Mouse (Mus musculus): Measurements from ENCODE around the gene Dhx9. TPM values are rescaled to one million over a fixed set of nuclear protein-coding genes. Genes with fewer than 3 reads are reported as not detected.
"Not testable (repeated sequence)": the region's sequence is repeated elsewhere in the genome, so short reads cannot be mapped to it uniquely, and the experiment has no call there.

Gene Dhx9
- total and polyA plus RNA-seq, 2 experiments from 2014 or later: 12.7 to 45.8 TPM

GRCm38 (mm10) chr1:153522116-153522515 is 34.7 kb upstream of the Dhx9 start:
- TF ChIP-seq CTCF (IDR thresholded peaks at IDR 0.05; ENCODE audit: low read depth): no peak
- TF ChIP-seq EP300 (IDR thresholded peaks at IDR 0.05; ENCODE audit: low read depth): no peak
- Histone ChIP-seq H3K27ac (ENCODE audit: low read depth) (no peak overlapping the region), H3K4me3 (ENCODE audit: low read depth, low read length) (no peak overlapping the region), H3K36me3 (replicated peaks; ENCODE audit: control insufficient read depth, insufficient read depth, low read length) (no peaks in the 10 kb centered on the region), H3K27me3 (ENCODE audit: control insufficient read depth, insufficient read depth, low read length) (no peaks in the 10 kb centered on the region), H3K4me1 (ENCODE audit: control insufficient read depth, insufficient read depth) (no peaks in the 10 kb centered on the region), H3K9me3 (replicated peaks; ENCODE audit: control insufficient read depth, low read length) (no peaks in the 10 kb centered on the region), H3K4me2 (ENCODE audit: low read depth, low read length) (no peak overlapping the region), H3K9ac (replicated peaks; ENCODE audit: low read depth, low read length) (no peak overlapping the region)
- ATAC-seq (ENCODE audit: insufficient read depth, low read depth): no peak
- DNase-seq (ENCODE audit: low spot score): no peak
- WGBS: 55% methylated on average over 3 of the region's 3 CpGs

GRCm38 (mm10) chr1:153515368-153515767 is 27.9 kb upstream of the Dhx9 start:
- WGBS: 73% methylated on average over 12 of the region's 12 CpGs
- no peaks in the 10 kb centered on the region for H3K4me1 ChIP-seq (ENCODE audit: control insufficient read depth, insufficient read depth)
- no peak overlapping the region for H3K9ac ChIP-seq (replicated peaks; ENCODE audit: low read depth, low read length)
- H3K9me3 ChIP-seq (replicated peaks; ENCODE audit: control insufficient read depth, low read length): no peaks in the 10 kb centered on the region
- no peaks in the 10 kb centered on the region for H3K36me3 ChIP-seq (replicated peaks; ENCODE audit: control insufficient read depth, insufficient read depth, low read length)
- ATAC-seq (ENCODE audit: insufficient read depth, low read depth) (no peak), DNase-seq (ENCODE audit: low spot score) (no peak)
- TF ChIP-seq CTCF (IDR thresholded peaks at IDR 0.05; ENCODE audit: low read depth): no peak
- no peak for TF ChIP-seq EP300 (IDR thresholded peaks at IDR 0.05; ENCODE audit: low read depth)
- no peak overlapping the region for H3K4me2 ChIP-seq (ENCODE audit: low read depth, low read length)
- no peak overlapping the region for H3K4me3 ChIP-seq (ENCODE audit: low read depth, low read length)
- H3K27me3 ChIP-seq (ENCODE audit: control insufficient read depth, insufficient read depth, low read length): no peaks in the 10 kb centered on the region
- no peak overlapping the region for H3K27ac ChIP-seq (ENCODE audit: low read depth)

DNA sequence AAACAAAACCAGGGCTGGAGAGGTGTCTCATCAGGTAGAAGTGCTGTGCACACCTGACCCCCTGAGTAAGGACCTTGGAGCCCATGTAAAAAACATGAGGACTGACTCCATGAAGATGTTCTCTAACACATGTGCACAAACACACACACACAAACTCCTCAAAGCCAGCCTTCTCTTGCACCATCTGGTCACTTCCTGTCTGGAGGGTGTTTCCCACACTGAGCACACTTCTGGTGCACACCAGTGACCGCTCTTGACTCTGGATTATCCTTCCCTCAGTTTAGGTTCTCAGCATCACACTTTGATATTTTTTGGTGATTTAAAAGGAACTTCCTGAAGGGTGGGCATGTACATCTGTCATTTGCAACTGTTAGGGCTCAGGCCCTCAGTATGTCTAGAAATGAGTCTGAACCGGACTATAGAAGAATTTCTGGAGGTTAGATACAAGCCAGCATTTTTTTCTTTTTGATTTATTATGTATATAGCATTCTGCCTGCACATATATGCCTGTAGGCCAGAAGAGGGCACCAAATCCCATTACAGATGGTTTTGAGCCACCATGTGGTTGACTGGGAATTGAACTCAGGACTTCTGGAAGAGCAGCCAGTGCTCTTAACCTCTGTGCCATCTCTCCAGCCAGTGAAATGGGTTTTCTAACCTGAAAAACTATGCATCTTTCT is 23.0 kb upstream of the Dhx9 start:
- 61% methylated on average over 2 of the region's 2 CpGs for WGBS
- H3K36me3 ChIP-seq (replicated peaks; ENCODE audit: control insufficient read depth, insufficient read depth, low read length): no peaks in the 10 kb centered on the region
- H3K9me3 ChIP-seq (replicated peaks; ENCODE audit: control insufficient read depth, low read length): no peaks in the 10 kb centered on the region
- no peak overlapping the region for H3K4me3 ChIP-seq (ENCODE audit: low read depth, low read length)
- no peak overlapping the region for H3K27ac ChIP-seq (ENCODE audit: low read depth)
- no peaks in the 10 kb centered on the region for H3K27me3 ChIP-seq (ENCODE audit: control insufficient read depth, insufficient read depth, low read length)
- no peak for ATAC-seq (ENCODE audit: insufficient read depth, low read depth)
- no peak for TF ChIP-seq EP300 (IDR thresholded peaks at IDR 0.05; ENCODE audit: low read depth)
- TF ChIP-seq CTCF (IDR thresholded peaks at IDR 0.05; ENCODE audit: low read depth): peak; percentile 38
- H3K9ac ChIP-seq (replicated peaks; ENCODE audit: low read depth, low read length): no peak overlapping the region
- no peaks in the 10 kb centered on the region for H3K4me1 ChIP-seq (ENCODE audit: control insufficient read depth, insufficient read depth)
- no peak for DNase-seq (ENCODE audit: low spot score)
- H3K4me2 ChIP-seq (ENCODE audit: low read depth, low read length): no peak overlapping the region

DNA sequence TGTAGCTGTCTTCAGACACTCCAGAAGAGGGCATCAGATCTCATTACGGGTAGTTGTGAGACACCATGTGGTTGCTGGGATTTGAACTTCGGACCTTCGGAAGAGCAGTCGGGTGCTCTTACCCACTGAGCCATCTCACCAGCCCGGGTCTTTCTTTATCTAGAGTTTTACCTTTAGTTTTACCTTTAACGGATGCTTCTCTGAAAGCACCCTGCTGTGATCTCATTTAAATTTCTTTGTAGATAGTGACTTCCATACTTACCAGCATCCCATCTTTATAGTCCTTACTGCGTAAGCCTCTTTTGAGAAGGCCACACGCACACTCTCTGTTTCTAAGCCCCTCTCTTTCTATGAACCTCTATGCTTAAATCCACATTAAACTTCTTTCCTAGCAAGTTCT is 22.1 kb upstream of the Dhx9 start:
- 64% methylated on average over 8 of the region's 8 CpGs for WGBS
- not testable (repeated sequence) for DNase-seq (ENCODE audit: low spot score); H3K36me3 ChIP-seq (replicated peaks; ENCODE audit: control insufficient read depth, insufficient read depth, low read length); H3K4me1 ChIP-seq (ENCODE audit: control insufficient read depth, insufficient read depth); H3K4me3 ChIP-seq (ENCODE audit: low read depth, low read length); H3K9ac ChIP-seq (replicated peaks; ENCODE audit: low read depth, low read length); H3K27ac ChIP-seq (ENCODE audit: low read depth); H3K9me3 ChIP-seq (replicated peaks; ENCODE audit: control insufficient read depth, low read length); H3K27me3 ChIP-seq (ENCODE audit: control insufficient read depth, insufficient read depth, low read length); H3K4me2 ChIP-seq (ENCODE audit: low read depth, low read length); ATAC-seq (ENCODE audit: insufficient read depth, low read depth)

DNA sequence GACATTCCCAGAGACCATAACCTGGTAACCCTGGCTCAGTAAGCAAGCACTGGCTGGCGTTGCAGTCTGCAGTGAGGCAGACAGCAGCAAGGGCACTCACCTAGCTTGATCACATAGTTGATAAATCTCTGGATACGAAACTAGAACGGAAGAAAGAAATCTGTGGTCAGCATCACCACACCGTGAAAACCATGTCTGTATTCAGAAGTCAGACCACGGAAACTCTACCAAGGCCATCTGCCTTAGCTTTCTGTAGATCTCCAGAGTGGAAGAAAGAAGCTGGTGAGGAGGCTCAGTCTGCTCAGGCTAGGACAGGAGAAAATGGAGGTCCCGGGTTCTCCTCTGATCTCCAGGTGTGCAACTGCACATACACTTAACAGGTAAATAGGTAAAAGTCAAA is 21.6 kb upstream of the Dhx9 start:
- H3K36me3 ChIP-seq (replicated peaks; ENCODE audit: control insufficient read depth, insufficient read depth, low read length): no peaks in the 10 kb centered on the region
- WGBS: 78% methylated on average over 6 of the region's 6 CpGs
- H3K4me2 ChIP-seq (ENCODE audit: low read depth, low read length): no peak overlapping the region
- no peak overlapping the region for H3K4me3 ChIP-seq (ENCODE audit: low read depth, low read length)
- no peak for ATAC-seq (ENCODE audit: insufficient read depth, low read depth)
- no peak for DNase-seq (ENCODE audit: low spot score)
- H3K27me3 ChIP-seq (ENCODE audit: control insufficient read depth, insufficient read depth, low read length): no peaks in the 10 kb centered on the region
- no peaks in the 10 kb centered on the region for H3K9me3 ChIP-seq (replicated peaks; ENCODE audit: control insufficient read depth, low read length)
- no peak overlapping the region for H3K27ac ChIP-seq (ENCODE audit: low read depth)
- H3K9ac ChIP-seq (replicated peaks; ENCODE audit: low read depth, low read length): no peak overlapping the region
- H3K4me1 ChIP-seq (ENCODE audit: control insufficient read depth, insufficient read depth): no peaks in the 10 kb centered on the region
- TF ChIP-seq CTCF (IDR thresholded peaks at IDR 0.05; ENCODE audit: low read depth) (no peak), EP300 (IDR thresholded peaks at IDR 0.05; ENCODE audit: low read depth) (no peak)

DNA sequence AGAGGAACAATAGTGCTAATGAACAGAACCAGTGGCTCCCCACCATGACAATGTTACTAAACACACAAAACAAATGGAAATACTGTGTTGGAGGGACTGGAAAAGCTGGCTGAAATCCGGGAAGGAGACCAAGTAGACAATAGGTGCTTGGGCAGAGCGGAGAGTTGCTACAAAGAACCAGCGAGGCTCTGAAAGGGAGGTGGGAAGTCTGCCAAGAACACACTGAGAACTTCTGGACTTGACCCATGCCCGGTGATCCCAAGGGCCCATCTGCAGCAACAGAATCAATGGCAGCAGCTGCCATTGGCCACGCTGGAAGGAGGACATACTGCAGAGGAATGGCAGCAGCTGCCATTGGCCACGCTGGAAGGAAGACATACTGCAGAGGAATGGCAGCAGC is 18.8 kb upstream of the Dhx9 start:
- Histone ChIP-seq H3K27ac (ENCODE audit: low read depth) (no peak overlapping the region), H3K4me1 (ENCODE audit: control insufficient read depth, insufficient read depth) (no peaks in the 10 kb centered on the region), H3K9ac (replicated peaks; ENCODE audit: low read depth, low read length) (no peak overlapping the region), H3K4me2 (ENCODE audit: low read depth, low read length) (no peak overlapping the region), H3K4me3 (ENCODE audit: low read depth, low read length) (no peak overlapping the region), H3K36me3 (replicated peaks; ENCODE audit: control insufficient read depth, insufficient read depth, low read length) (no peaks in the 10 kb centered on the region), H3K9me3 (replicated peaks; ENCODE audit: control insufficient read depth, low read length) (no peaks in the 10 kb centered on the region), H3K27me3 (ENCODE audit: control insufficient read depth, insufficient read depth, low read length) (no peaks in the 10 kb centered on the region)
- 54% methylated on average over 5 of the region's 6 CpGs for WGBS
- no peak for DNase-seq (ENCODE audit: low spot score)
- TF ChIP-seq CTCF (IDR thresholded peaks at IDR 0.05; ENCODE audit: low read depth) (no peak), EP300 (IDR thresholded peaks at IDR 0.05; ENCODE audit: low read depth) (no peak)
- ATAC-seq (ENCODE audit: insufficient read depth, low read depth): no peak

Measured in heart, postnatal 0 days (tissue).